Mouse (Mus musculus): ENCODE results near the gene Traf3. TPM values are rescaled to one million over a fixed set of nuclear protein-coding genes. Genes with fewer than 3 reads are reported as not detected.
A peak's percentile ranks its signal among the peaks of the same experiment; 100 is the strongest.

The Traf3 gene
- total RNA-seq, 4 experiments from 2014 or later: 12.5 to 19.0 (median 15.3) TPM

DNA sequence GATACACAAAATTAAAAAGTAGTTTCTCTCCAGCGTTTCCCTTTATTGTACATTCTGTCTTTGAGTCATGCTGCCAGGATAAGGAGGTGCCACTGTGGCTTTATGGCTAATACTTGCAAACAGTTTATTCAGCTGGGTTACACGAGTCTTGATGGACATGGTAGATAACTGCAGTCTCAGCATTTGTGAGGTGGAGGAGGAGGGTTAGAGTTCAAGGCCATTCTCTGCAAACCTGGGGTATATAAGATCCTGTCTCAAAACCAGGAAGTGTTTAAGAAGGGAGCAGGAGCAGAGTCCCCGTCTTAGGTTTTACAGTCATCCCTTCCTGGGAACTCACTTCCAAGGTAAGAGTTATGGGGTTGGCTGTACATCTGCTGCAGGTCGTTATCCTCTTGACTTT lies 30.4 kb downstream of the Traf3 start:
- no peak for DNase-seq (ENCODE audit: low spot score)

DNA sequence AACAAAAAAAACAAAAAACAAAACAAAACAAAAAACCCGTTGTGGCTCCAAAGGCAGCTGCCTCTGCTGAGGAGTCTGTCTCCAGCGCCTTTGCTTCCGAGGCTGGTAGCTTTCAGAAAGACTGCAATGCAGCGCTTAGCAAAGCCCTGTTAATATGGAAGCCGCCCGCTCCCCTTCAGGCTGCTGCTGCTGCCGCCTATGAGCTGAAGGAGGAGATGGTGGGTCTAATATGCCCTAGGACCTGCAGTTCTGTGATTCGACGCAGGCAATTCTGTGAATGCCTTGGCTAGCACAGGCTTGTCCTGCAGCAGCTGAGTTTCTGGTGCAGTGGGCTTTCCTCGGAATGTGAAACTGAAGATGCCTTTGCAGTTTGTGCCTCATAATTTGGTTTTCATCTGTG lies 36.9 kb downstream of the Traf3 start:
- no peak for DNase-seq (ENCODE audit: low spot score)

DNA sequence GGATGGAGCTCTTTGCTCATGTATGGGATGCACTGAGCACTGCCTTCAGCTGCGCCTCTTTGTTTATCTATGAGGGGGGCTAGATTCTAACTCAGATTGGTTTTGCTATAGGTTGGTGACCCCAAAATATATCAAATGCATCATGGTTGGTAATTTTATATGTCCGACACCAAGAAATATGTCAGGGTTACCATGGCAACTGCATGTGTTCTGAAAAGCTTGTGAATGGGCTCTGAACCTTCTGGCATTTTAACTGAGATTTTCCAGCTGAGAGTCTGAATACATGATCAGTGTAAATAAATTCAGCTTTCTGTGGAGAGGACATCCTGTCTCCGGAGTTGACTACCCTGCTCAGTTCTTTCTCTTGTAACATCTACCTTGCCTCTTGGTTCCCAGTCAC lies 37.8 kb downstream of the Traf3 start:
- DNase-seq (ENCODE audit: low spot score): no peak

DNA sequence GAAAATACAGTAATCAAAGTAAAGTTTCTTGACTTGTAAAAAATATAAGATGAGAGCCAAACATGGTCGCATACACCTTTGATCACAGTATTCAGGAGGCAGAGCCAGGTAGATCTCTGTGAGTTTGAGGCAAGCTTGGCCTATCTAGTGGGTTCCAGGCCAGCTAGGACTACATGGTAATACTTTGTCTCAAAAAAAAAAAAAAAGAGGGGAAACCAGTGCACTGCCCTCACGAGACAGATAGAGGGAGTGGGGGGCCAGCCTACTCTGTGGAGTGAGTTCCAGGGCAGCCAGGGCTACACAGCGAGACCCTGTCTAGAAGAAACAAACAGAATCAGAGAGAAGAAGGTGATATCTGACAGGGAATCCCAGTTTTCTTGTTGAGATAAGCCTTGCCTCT lies 41.5 kb downstream of the Traf3 start:
- no peak for DNase-seq (ENCODE audit: low spot score)

DNA sequence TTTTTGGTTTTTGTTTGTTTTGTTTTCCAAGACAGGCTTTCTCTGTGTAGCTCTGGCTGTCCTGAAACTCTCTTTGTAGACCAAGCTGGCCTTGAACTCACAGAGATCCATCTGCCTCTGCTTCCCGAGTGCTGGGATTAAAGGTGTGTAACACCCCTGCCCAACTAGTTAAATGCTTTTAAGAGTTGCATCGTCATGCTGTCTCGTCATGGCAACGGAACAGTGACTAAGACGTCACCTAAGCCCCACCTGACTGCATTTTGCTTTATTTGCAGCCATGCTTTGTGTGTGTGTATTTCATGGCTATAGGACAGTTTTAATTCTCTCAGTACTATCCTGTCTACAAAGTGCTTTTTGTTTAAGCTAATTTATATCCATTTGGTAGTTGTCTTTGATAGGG lies 45.6 kb downstream of the Traf3 start:
- no peak for DNase-seq (ENCODE audit: low spot score)

DNA sequence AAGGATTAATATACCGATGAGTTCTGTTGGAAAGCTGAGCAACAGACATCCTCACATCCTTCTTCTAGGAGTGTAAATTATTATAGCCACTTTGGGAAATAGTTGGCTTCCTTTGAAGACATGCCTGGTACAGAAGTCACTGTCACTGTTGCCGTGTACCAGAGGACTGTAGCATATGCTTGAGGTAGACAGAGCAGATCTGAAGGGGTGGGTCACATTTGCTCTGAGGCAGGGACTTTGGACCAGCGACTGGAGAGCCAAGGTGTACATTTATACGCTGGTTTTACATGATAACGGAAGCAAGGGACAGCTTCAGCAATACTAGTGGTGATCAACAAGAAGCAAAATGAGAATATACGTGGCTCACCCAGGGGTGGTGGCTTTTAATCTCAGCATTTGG lies 52.7 kb downstream of the Traf3 start:
- no peak for DNase-seq (ENCODE audit: low spot score)

DNA sequence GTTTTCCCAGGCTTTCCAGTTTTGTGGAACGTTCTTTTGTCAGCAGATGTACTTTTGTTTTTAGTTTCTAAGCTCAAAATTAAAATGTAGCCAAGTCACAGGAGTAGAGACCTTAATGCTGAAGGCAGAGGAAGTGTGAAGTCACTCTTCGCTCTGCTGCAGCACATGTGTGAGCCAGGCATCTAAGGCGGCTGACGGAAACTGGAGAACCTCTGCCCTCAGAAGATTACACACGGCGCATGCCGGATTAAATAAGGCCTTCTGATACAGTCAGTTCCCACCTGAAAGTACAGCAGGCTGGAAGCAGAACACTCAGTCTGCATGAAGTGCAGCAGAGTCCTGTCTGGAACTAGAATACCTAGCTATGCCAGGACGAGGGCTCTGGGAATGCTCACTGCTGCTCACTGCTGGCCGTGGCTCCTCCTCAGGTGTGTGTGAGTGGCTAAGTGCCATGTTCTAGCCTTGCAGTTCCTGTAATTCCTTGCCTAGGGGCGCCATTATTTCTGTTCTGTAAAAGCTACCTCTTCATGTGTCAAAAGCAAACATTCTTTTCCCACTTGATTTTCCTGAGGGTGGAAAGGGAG lies 59.1 kb downstream of the Traf3 start:
- no peak for DNase-seq (ENCODE audit: low spot score)

DNA sequence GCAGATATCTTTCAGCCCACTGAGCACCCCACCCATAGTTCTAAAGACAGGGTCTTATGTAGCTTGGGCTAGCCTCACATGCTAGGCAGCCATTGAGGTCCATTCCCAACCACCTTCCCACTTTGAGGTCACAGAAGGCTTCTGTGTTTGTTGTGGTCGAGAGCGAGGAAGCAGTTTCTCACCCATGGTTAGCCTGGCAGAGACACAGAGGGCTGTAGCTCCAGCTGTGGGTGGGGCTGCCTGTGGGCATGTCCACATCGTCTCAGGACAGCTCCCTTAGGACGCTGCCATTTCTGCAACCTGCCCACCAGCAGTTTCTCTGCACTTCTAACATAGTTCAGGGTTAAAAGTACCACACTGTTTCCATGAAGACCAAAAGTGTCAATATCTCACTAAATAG lies 61.2 kb downstream of the Traf3 start:
- DNase-seq (ENCODE audit: low spot score): no peak

DNA sequence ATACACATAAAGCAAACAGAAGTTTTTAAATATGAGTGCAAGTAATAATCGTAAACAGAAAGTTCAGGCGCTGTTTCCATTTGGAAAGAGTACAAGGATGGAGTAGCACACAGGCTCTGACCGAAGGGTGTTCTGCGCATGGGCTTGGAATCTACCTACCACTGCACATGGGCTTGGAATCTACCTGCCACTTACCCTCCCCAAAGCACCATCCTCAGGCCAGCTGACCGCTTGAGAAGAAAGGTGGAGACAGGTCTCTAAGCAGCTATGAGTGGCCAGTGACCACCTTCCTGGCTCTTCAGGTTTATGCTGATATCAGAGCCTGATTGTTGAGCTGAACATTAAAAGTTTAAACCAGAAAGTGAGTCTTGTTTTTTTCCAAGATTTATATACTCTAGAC lies 62.3 kb downstream of the Traf3 start:
- DNase-seq (ENCODE audit: low spot score): no peak

DNA sequence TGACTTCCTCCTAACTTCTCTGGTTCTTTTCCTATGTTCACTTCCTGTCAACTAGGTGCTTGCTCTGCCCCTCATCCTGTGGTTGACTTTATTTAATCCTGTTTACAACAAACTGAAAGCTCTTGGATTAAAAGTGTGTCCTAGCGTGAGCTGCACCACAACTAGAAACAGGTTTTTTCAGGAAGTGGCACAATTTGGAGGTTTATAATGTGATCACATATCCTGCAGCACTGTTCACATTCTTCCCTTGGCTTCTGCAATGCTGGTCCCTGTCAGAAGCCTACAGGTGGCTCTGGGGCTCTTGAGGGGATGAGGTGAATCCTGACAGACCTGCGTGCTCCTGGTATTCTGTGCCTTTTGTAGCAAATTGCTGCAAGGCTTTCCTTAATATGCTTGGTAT lies 64.6 kb downstream of the Traf3 start:
- no peak for DNase-seq (ENCODE audit: low spot score)

DNA sequence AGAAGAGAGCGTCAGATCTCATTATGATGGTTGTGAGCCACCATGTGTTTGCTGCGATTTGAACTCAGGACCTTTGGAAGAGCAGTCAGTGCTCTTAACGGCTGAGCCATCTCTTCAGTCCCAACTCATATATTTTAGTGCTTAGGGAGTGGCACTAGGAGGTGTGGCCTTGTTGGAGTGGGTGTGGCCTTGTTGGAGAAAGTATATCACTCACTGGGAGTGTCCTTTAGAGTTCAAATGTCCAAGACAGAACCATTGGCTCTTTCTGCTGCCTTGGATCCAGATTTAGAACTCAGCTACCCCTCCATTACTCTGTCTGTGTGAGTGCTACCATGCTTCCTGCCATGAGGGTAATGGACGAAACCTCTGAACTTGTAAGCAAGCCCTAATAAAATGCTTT lies 67.6 kb downstream of the Traf3 start:
- DNase-seq (ENCODE audit: low spot score): no peak

DNA sequence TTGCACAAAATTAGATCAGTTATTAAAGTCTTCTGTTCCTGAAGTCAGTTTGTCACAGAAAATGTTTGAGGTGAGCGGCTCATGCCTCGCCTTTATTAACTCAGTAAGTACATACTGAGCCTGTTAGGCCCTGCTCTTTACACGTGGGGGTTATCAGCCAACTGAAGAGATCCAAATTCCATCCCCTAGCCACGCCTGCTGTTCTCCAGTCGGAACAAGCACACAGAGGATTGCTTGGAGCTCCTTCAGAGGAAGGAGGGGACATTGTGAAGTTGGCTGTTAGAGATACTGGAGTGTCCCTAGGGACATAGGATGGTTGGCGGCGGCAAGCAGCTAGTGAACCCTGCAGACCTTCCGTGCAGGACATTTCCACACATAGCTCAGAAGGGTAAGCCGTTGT lies 68.2 kb downstream of the Traf3 start:
- DNase-seq (ENCODE audit: low spot score): peak; percentile 15

DNA sequence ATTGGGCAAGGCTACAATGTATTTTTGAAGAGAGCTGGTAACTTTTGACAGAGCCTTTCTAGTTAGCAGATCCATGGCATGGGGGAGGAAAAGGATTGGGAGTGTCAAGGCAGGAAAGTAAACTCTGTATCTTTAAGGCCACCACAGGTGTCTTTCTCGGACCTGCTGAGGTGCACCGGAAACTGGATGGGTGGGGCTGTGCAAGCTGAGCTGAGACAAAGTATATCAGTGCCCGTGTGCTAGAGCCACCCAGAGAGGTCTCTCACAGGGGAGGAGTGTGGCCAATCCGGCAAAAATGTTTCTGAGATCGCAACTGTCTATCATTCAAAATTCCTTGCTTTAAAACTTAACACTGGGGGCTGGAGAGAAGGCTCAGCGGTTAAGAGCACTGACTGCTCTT lies 69.5 kb downstream of the Traf3 start:
- DNase-seq (ENCODE audit: low spot score): no peak

DNA sequence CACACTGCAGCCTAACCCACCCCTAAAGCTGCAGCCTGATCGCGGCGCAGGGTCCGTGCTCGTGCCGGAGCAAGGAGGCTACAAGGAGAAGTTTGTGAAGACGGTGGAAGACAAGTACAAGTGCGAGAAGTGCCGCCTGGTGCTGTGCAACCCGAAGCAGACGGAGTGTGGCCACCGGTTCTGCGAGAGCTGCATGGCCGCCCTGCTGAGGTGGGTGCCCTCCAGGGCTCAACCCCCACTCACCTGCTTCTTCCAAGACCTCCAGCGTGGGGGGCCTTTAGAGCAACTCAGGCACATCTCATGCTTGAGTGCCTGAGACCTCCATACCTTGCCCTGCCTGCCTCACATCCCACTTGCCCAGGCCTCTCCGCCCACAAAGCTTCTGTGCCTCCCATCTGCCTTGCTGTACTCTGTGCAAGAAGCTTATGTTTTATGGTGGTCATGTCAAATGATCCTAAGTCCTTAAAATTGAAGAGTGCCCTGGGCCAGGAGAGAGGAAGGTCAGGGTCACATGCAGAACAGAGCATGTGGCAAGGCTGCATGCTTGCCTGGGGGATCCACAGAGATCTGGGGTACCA lies 71.5 kb downstream of the Traf3 start:
- no peak for DNase-seq (ENCODE audit: low spot score)

DNA sequence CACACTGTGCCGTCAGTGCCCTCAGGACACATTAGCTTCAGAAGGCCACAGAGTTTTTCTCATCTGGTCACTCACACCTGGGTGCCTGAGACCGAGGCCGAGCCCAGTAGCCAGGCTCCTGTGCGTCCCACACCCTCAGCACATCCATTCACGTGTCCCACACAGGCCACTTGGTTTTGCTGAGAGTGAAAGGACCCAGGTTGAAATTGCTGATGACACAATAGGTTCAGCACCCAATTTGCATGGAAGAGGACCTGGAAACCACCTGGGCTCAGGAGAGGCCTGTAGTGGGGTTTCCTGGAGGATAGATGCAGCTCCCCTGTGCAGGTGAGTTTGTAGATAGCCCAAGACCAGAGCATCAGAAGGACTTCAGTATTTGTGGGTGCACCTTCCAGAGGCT lies 72.2 kb downstream of the Traf3 start:
- DNase-seq (ENCODE audit: low spot score): no peak

DNA sequence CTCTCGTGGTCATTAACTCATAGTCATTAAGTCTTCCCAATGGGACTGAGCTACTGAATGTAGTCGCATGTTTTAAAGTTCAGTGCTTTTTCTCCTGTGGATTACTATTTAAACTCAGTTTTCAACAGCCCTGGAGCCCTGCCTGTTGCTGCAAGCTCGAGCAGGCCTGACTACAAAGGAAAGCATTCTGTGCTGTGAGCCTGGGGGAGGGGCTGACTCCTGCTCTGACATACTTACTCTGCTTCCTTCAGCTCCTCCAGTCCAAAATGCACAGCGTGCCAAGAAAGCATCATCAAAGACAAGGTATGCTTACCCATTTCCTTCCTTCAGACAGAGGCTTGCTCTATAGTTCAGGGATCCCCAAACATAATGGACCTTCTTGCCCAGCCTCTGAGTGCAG lies 72.6 kb downstream of the Traf3 start:
- DNase-seq (ENCODE audit: low spot score): no peak

DNA sequence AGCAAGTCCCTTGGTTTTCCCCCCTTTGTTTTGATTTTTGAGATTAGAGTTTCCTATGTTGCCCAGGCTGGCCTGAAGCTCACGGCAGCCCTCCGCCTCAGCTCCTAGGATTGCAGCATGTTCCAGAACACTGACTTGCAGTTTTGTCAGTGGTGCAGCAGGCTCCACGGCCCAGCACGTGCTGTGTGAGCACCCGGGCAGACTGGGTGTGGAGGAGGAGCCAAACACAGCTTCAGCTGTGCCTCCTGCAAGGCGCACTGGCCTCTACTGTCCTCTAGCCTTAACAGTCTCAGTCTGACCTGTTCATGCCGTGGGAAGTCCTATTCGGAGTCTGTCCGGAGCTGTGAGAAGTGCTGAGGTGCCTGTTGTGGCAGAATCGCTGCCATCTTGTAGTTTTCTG lies 73.8 kb downstream of the Traf3 start:
- DNase-seq (ENCODE audit: low spot score): no peak

DNA sequence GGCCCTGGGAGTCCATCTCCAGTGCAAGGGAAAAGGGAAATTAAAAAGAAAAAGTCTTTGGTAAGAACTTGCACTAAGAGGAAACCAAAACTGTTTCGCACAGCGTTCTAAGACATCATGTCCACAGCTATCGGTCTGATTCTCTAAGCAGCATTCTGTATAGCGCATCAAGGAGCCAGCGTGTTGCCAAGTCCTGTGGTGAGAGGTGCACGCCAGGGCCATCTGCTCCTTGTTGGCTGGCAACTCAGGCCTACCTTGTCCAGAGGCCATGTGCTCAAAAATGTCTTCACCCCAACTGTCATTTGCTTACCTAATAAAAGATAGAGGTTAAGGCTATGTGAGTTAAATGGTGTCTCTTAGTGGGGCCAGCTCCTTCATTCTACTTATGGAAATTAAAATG lies 75.7 kb downstream of the Traf3 start:
- DNase-seq (ENCODE audit: low spot score): no peak

DNA sequence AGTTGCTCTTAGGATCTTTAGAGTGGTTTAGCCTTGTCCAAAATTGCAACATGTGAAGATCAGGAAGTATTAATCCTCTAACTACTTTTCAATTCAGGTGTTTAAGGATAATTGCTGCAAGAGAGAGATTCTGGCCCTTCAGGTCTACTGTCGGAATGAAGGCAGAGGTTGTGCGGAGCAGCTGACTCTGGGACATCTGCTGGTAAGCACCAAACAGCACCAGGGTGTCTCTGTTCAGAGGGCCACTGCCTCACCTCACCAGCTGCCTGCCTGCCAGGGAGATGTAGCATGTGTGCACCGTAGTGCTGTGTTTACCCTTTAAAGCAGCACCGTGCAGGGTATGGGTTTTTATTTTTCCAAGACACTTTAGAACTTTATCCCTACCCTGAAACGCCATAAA lies 76.2 kb downstream of the Traf3 start:
- DNase-seq (ENCODE audit: low spot score): no peak

DNA sequence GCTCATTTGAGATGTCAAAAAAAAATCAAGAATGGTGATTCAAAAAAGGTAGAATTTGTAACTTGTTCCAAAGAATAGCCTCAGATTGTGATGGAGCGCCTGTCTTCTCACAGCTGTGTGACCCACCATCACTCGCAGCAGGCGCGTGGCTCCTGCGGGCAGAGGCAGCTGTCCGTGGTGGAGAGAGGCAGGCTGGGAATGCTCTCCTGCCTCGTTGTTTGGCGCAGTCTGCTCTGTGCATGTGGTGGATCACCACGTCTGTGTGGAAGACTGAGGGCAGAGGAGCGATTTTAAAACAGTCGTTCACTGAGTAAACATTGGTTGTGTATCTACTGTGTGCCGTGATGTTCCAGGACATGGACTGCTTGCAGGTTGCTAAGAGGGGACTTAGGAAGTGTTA lies 77.6 kb downstream of the Traf3 start:
- DNase-seq (ENCODE audit: low spot score): no peak

DNA sequence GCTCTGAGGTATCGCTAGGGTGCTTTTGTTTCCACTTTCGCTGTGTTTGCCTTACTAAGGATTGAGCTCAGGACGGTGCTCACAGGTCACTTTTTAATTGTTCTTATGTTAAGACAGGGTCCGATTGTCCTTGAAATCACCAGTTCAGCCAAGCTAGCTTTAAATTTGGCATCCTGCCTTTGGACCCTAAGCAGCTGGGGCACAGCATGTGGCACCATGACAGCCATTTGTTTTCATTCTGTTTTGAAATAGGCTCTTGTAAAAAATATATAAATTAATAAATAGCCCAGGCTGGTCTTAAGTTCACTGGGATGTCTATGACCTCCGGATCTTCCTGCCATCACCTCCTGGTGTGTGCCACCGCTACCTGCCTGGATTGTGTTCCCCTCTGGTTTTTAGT lies 78.9 kb downstream of the Traf3 start:
- DNase-seq (ENCODE audit: low spot score): no peak

DNA sequence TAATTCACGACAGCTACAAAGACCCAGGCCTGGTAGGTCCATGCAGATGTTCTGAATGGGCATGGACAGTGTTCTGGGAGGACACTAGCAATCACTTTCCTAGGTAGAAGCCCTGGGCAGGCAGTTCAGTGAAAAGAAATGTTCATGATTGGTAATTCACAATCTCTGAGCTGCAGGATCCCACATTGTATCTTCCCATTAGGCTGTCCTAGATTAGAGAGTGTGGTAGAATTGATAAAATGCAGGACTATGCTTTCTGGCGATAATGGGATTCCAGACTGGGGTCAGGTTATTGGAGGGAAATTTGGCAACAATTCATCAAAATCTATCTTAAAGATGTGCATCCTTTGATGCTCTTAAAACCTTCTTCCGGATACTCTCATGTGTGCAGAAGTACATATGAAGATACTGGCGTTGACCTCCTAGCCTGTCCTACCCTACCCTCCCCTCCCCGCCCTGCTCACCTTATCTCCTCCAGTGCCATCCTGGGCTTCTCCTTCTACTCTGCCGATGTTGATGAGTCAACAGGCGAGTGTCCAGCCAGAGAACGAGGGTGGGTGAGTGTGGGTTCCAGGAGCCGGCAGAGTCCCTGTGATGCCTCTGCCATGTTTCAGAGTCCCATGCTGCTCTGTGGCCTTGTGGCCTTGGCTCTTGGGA lies 80.8 kb downstream of the Traf3 start:
- DNase-seq (ENCODE audit: low spot score): no peak

DNA sequence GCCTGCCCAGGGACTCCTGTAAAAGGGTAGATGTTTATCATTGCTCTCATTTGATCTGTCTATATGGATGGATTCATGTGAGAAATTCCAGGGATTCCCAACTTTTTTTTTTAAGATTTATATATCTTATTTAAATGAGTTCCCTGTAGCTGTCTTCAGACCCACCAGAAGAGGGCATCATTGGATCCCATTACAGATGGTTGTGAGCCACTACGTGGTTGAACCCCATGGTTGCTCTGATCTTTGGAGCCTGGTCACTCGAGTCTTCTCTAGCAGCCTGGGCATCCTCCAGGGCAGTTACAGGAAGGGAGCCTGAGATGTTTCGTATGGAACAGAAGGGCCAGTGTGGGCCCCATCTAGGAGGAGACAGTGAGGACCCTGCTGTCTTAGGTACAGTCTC lies 82.9 kb downstream of the Traf3 start:
- DNase-seq (ENCODE audit: low spot score): no peak

DNA sequence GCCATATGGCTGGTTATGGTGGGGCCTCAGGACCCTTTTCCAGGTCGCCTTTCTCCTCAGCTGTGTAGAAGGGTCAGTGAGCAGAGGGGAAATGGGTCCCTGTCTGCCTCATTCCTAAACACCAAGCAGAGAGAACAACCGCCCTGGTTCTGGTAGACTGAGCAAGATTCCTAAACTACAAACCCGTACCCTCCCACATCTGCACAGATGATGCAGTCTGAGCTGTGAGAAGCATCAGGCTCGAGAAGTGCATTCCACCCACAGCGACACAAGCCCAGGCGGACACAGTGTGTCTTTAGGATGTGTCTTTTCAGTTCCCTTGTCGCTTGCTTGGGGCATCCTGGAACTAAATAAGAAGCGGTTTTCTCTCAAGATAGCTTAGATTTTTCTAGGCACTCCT lies 83.9 kb downstream of the Traf3 start:
- no peak for DNase-seq (ENCODE audit: low spot score)

All from heart, adult 8-10 months (tissue).